Mouse (Mus musculus): ENCODE measurements around the gene Rnls. TPM values are rescaled to one million over a fixed set of nuclear protein-coding genes. Genes with fewer than 3 reads are reported as not detected.
"Not testable (repeated sequence)": the region's sequence is repeated elsewhere in the genome, so short reads cannot be mapped to it uniquely, and the experiment has no call there.

The Rnls gene
- 8.9 and 9.9 TPM in 2 replicates for polyA plus RNA-seq (2015; fragmentation: Nextera tagmentation; extraction: Ambion mirVana)

- peak within 1 kb of the TSS; percentile 93 for H3K27ac ChIP-seq (replicated peaks)
- no peaks in the 10 kb centered on the region for H3K36me3 ChIP-seq
- peak within 1 kb of the TSS; percentile 77 for H3K4me2 ChIP-seq
- ATAC-seq (ENCODE audit: extremely low read depth, insufficient number of reproducible peaks, low FRiP score, low TSS enrichment) = peak; percentile 94
- H3K4me1 ChIP-seq = peaks cover 9% of the 10 kb centered on the region; the same call in 1 of the 2 replicates
- WGBS = 2% methylated on average over 48 of the region's 48 CpGs
- H3K27me3 ChIP-seq (replicated peaks) = no peaks in the 10 kb centered on the region; the same call in 1 of the 2 replicates
- peak within 1 kb of the TSS; percentile 93 for H3K9ac ChIP-seq
- H3K9me3 ChIP-seq = no peaks in the 10 kb centered on the region
- H3K4me3 ChIP-seq = peak within 1 kb of the TSS; percentile 75
Observed at GRCm38 (mm10) chr19:33391651-33392382, at the start of gene Rnls. Gene Rnls (minus strand): TSS chr19:33392295.

GRCm38 (mm10) chr19:33429457-33429856 is 37.4 kb upstream of the Rnls start:
- Histone ChIP-seq H3K9ac (no peak overlapping the region), H3K4me2 (no peak overlapping the region), H3K4me1 (no peaks in the 10 kb centered on the region), H3K9me3 (no peaks in the 10 kb centered on the region), H3K4me3 (no peak overlapping the region), H3K27me3 (replicated peaks) (no peaks in the 10 kb centered on the region), H3K27ac (replicated peaks) (no peak overlapping the region), H3K36me3 (no peaks in the 10 kb centered on the region)
- no peak for ATAC-seq (ENCODE audit: extremely low read depth, insufficient number of reproducible peaks, low FRiP score, low TSS enrichment)
- WGBS = 30% methylated on average over 2 of the region's 2 CpGs

GRCm38 (mm10) chr19:33419368-33419767 is 27.3 kb upstream of the Rnls start:
- not testable (repeated sequence) for H3K4me1 ChIP-seq; H3K9me3 ChIP-seq; H3K36me3 ChIP-seq; H3K4me2 ChIP-seq; H3K27ac ChIP-seq (replicated peaks); H3K27me3 ChIP-seq (replicated peaks); ATAC-seq (ENCODE audit: extremely low read depth, insufficient number of reproducible peaks, low FRiP score, low TSS enrichment); H3K4me3 ChIP-seq; H3K9ac ChIP-seq
- WGBS = 79% methylated on average over 9 of the region's 9 CpGs

GRCm38 (mm10) chr19:33380825-33381224 is 11.3 kb downstream of the Rnls start:
- no peak overlapping the region for H3K4me2 ChIP-seq
- ATAC-seq (ENCODE audit: extremely low read depth, insufficient number of reproducible peaks, low FRiP score, low TSS enrichment) = no peak
- H3K9me3 ChIP-seq = no peaks in the 10 kb centered on the region
- H3K4me3 ChIP-seq = no peak overlapping the region
- 72% methylated on average over 2 of the region's 2 CpGs for WGBS
- no peaks in the 10 kb centered on the region for H3K4me1 ChIP-seq
- H3K27ac ChIP-seq (replicated peaks) = no peak overlapping the region
- no peak overlapping the region for H3K9ac ChIP-seq
- H3K27me3 ChIP-seq (replicated peaks) = no peaks in the 10 kb centered on the region
- H3K36me3 ChIP-seq = no peaks in the 10 kb centered on the region

- Histone ChIP-seq H3K4me2 (no peak overlapping the region), H3K4me3 (no peak overlapping the region), H3K4me1 (no peaks in the 10 kb centered on the region), H3K36me3 (no peaks in the 10 kb centered on the region), H3K9me3 (no peaks in the 10 kb centered on the region), H3K27me3 (replicated peaks) (no peaks in the 10 kb centered on the region), H3K9ac (no peak overlapping the region), H3K27ac (replicated peaks) (no peak overlapping the region)
- whole genome bisulfite sequencing = 9% methylated on average over 3 of the region's 3 CpGs
- ATAC-seq (ENCODE audit: extremely low read depth, insufficient number of reproducible peaks, low FRiP score, low TSS enrichment) = no peak
Observed at GRCm38 (mm10) chr19:33380386-33380785, 11.7 kb downstream of the Rnls start.

GRCm38 (mm10) chr19:33368808-33369207 is 23.3 kb downstream of the Rnls start:
- no peaks in the 10 kb centered on the region for H3K36me3 ChIP-seq
- H3K4me1 ChIP-seq = no peaks in the 10 kb centered on the region
- no peak overlapping the region for H3K27ac ChIP-seq (replicated peaks)
- no peaks in the 10 kb centered on the region for H3K9me3 ChIP-seq
- ATAC-seq (ENCODE audit: extremely low read depth, insufficient number of reproducible peaks, low FRiP score, low TSS enrichment) = no peak
- H3K4me3 ChIP-seq = no peak overlapping the region
- 50% methylated on average over 2 of the region's 2 CpGs for WGBS
- H3K27me3 ChIP-seq (replicated peaks) = no peaks in the 10 kb centered on the region
- no peak overlapping the region for H3K4me2 ChIP-seq
- H3K9ac ChIP-seq = no peak overlapping the region

- Histone ChIP-seq H3K4me3 (no peak overlapping the region), H3K27me3 (replicated peaks) (no peaks in the 10 kb centered on the region), H3K4me2 (no peak overlapping the region), H3K36me3 (no peaks in the 10 kb centered on the region), H3K9ac (no peak overlapping the region), H3K4me1 (no peaks in the 10 kb centered on the region), H3K9me3 (no peaks in the 10 kb centered on the region), H3K27ac (replicated peaks) (no peak overlapping the region)
- ATAC-seq (ENCODE audit: extremely low read depth, insufficient number of reproducible peaks, low FRiP score, low TSS enrichment) = no peak
- WGBS = 6% methylated on average over 3 of the region's 3 CpGs
Observed at GRCm38 (mm10) chr19:33366661-33367060, 25.4 kb downstream of the Rnls start.

- ATAC-seq (ENCODE audit: extremely low read depth, insufficient number of reproducible peaks, low FRiP score, low TSS enrichment) = no peak
Observed at GRCm38 (mm10) chr19:33357019-33357418, 35.1 kb downstream of the Rnls start.

GRCm38 (mm10) chr19:33340119-33340518 is 52.0 kb downstream of the Rnls start:
- no peak for ATAC-seq (ENCODE audit: extremely low read depth, insufficient number of reproducible peaks, low FRiP score, low TSS enrichment)

More at GRCm38 (mm10) chr19:33357019-33357418, 35.1 kb downstream of the Rnls start:
- H3K36me3 ChIP-seq = no peaks in the 10 kb centered on the region
- WGBS = 32% methylated on average over 3 of the region's 3 CpGs
- H3K27ac ChIP-seq (replicated peaks) = no peak overlapping the region
- H3K4me3 ChIP-seq = no peak overlapping the region
- H3K4me1 ChIP-seq = no peaks in the 10 kb centered on the region
- no peak overlapping the region for H3K9ac ChIP-seq
- H3K27me3 ChIP-seq (replicated peaks) = no peaks in the 10 kb centered on the region
- H3K4me2 ChIP-seq = no peak overlapping the region
- no peaks in the 10 kb centered on the region for H3K9me3 ChIP-seq

GRCm38 (mm10) chr19:33326706-33327641 is 65.1 kb downstream of the Rnls start:
- H3K27ac ChIP-seq (replicated peaks) = no peak overlapping the region
- no peak for ATAC-seq (ENCODE audit: extremely low read depth, insufficient number of reproducible peaks, low FRiP score, low TSS enrichment)

More at GRCm38 (mm10) chr19:33340119-33340518, 52.0 kb downstream of the Rnls start:
- no peaks in the 10 kb centered on the region for H3K4me1 ChIP-seq
- no peak overlapping the region for H3K9ac ChIP-seq
- H3K27me3 ChIP-seq (replicated peaks) = no peaks in the 10 kb centered on the region
- no peak overlapping the region for H3K27ac ChIP-seq (replicated peaks)
- no peaks in the 10 kb centered on the region for H3K9me3 ChIP-seq
- no peaks in the 10 kb centered on the region for H3K36me3 ChIP-seq
- no peak overlapping the region for H3K4me3 ChIP-seq
- WGBS = 85% methylated on average over 1 of the region's 1 CpGs
- no peak overlapping the region for H3K4me2 ChIP-seq

GRCm38 (mm10) chr19:33318785-33319184 is 73.3 kb downstream of the Rnls start:
- Histone ChIP-seq H3K9me3 (no peaks in the 10 kb centered on the region), H3K4me1 (no peaks in the 10 kb centered on the region), H3K9ac (no peak overlapping the region), H3K4me2 (no peak overlapping the region), H3K27me3 (replicated peaks) (no peaks in the 10 kb centered on the region), H3K4me3 (no peak overlapping the region), H3K27ac (replicated peaks) (no peak overlapping the region), H3K36me3 (no peaks in the 10 kb centered on the region)
- 39% methylated on average over 1 of the region's 1 CpGs for WGBS
- ATAC-seq (ENCODE audit: extremely low read depth, insufficient number of reproducible peaks, low FRiP score, low TSS enrichment) = no peak

More at GRCm38 (mm10) chr19:33326706-33327641, 65.1 kb downstream of the Rnls start:
- H3K27me3 ChIP-seq (replicated peaks) = no peaks in the 10 kb centered on the region
- no peak overlapping the region for H3K4me3 ChIP-seq
- H3K4me2 ChIP-seq = no peak overlapping the region
- H3K36me3 ChIP-seq = no peaks in the 10 kb centered on the region
- WGBS = 66% methylated on average over 4 of the region's 4 CpGs
- H3K9me3 ChIP-seq = no peaks in the 10 kb centered on the region
- no peak overlapping the region for H3K9ac ChIP-seq
- no peaks in the 10 kb centered on the region for H3K4me1 ChIP-seq
